Mouse (Mus musculus): ENCODE results near the gene Spata31d1b. TPM values are rescaled to one million over a fixed set of nuclear protein-coding genes. Genes with fewer than 3 reads are reported as not detected.

The Spata31d1b gene
- polyA plus RNA-seq (2017; shearing (Covaris generic)): not detected

GRCm38 (mm10) chr13:59711984-59712383, at the start of gene Spata31d1b:
Spata31d1b (plus strand) TSS chr13:59712284.

GRCm38 (mm10) chr13:59675151-59676011, 36.7 kb upstream of the Spata31d1b start, which contains the start of gene Golm1:
Golm1 (minus strand) TSS chr13:59675811.

GRCm38 (mm10) chr13:59694008-59694407, 18.1 kb upstream of the Spata31d1b start, which contains the start of gene 4921517D22Rik:
4921517D22Rik (minus strand) TSS chr13:59694108.

GRCm38 (mm10) chr13:59710230-59710629, 1.9 kb upstream of the Spata31d1b start, which contains the start of gene Spata31d1a:
Spata31d1a (minus strand) TSS chr13:59710330.

GRCm38 (mm10) chr13:59731652-59732051, 19.6 kb downstream of the Spata31d1b start, which contains the start of gene Spata31d1d:
Spata31d1d (minus strand) TSS chr13:59731752.

GRCm38 (mm10) chr13:59746711-59747110, 34.6 kb downstream of the Spata31d1b start, which contains the start of gene 1700014D04Rik:
1700014D04Rik (minus strand) TSS chr13:59746752.

Other genes starting within 250 kb of the Spata31d1b start
- gene Agtpbp1, start 127.1 kb upstream of the Spata31d1b start, polyA plus RNA-seq (2017; shearing (Covaris generic)): 28.0 TPM
- gene Naa35, start 127.0 kb upstream of the Spata31d1b start, polyA plus RNA-seq (2017; shearing (Covaris generic)): 50.9 TPM
- gene Golm1, start 36.5 kb upstream of the Spata31d1b start, polyA plus RNA-seq (2017; shearing (Covaris generic)): 33.9 TPM
- gene 4921517D22Rik, start 18.2 kb upstream of the Spata31d1b start, polyA plus RNA-seq (2017; shearing (Covaris generic)): not detected
- not detected for gene Spata31d1a, start 2.0 kb upstream of the Spata31d1b start, polyA plus RNA-seq (2017; shearing (Covaris generic))
- not detected for gene Spata31d1d, start 19.5 kb downstream of the Spata31d1b start, polyA plus RNA-seq (2017; shearing (Covaris generic))
- gene 1700014D04Rik, start 34.5 kb downstream of the Spata31d1b start, polyA plus RNA-seq (2017; shearing (Covaris generic)): not detected
- 133 TPM for gene Isca1, start 57.5 kb downstream of the Spata31d1b start, polyA plus RNA-seq (2017; shearing (Covaris generic))
- gene Gm49354, start 70.0 kb downstream of the Spata31d1b start, polyA plus RNA-seq (2017; shearing (Covaris generic)): not detected
- gene Tut7, start 110.9 kb downstream of the Spata31d1b start, polyA plus RNA-seq (2017; shearing (Covaris generic)): 206 TPM